Mouse (Mus musculus) urinary bladder, adult 18-20 months (tissue): ENCODE measurements around the gene Olfr1180.
"Not testable (repeated sequence)": the region's sequence is repeated elsewhere in the genome, so short reads cannot be mapped to it uniquely, and the experiment has no call there.

ENCODE experiments used
- DNase-seq, 2 experiments: peaks; one replicate each; pipeline ENCODE4 v3.0.0; 2022; ENCODE audit warnings: low spot score in 2 of 2, mixed read lengths in 2 of 2

Gene Olfr1180

DNA sequence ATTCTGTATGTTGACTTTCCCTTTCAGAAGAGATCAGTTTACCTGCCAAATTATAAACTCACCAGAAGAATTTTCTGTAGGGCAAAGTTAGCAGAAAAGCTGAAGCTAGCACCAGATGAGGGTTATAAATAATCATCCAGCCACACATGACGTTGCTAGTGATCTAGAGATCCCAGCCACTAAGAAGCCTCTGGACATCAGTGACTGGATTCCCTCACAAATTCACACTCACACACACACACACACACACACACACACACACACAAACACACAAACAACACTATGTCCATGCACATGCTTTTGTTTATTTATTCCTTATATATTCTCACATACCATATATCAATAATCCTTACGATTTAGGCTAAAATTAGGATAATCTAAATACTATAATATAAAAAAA lies at the start of gene Olfr1180:
Gene Olfr1180, minus strand, starts transcription at position 101 of the 400 bp plus-strand sequence.
- DNase-seq = no peak

DNA sequence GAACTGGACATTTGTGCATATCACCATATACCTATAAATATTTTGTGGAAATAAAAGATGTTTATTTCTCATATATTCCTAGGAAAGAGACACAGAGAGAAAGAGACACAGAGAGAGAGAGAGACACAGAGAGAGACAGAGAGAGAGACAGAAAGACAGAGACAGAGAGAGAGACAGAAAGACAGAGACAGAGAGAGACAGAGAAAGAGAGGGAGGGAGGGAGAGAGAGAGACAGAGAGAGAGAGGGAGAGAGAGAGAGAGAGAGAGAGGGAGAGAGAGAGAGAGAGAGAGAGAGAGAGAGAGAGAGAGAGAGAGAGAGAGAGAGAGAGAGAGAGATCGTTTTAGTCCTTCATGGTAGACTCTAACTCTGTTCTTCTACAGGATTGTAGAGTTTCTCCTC lies 35.6 kb upstream of the Olfr1180 start, which contains the start of gene Olfr1183:
Gene Olfr1183, plus strand, starts transcription at position 301 of the 400 bp plus-strand sequence.
- DNase-seq = not testable (repeated sequence)

DNA sequence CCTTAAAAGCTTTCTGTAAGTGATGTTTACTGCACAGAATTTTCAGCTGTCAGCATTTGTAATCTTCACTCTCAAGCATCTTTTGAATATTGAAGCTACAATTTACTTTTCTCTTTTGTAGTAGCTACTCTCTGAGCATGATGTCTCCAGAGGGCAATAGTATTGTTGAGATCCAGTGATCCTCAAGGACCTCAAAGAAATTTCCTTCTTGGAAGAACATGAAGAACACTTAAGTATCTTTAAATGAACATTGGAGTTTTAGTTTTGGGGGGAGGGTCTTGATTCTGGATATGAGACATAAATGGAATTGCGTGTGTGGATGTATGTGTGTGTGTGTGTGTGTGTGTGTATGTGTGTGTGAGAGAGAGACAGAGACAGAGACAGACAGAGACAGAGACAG lies 30.1 kb upstream of the Olfr1180 start, which contains the start of gene Gm13757:
Gene Gm13757, minus strand, starts transcription at position 101 of the 400 bp plus-strand sequence.
- DNase-seq = no peak

GRCm38 (mm10) chr2:88426071-88426470 lies 7.1 kb upstream of the Olfr1180 start, which contains the start of gene Olfr1181:
Gene Olfr1181 (minus strand): TSS chr2:88426171.
- no peak for DNase-seq

GRCm38 (mm10) chr2:88406353-88406752 lies 12.6 kb downstream of the Olfr1180 start, which contains the start of gene Olfr1179:
Gene Olfr1179 (minus strand): TSS chr2:88406453.
- DNase-seq = no peak

DNA sequence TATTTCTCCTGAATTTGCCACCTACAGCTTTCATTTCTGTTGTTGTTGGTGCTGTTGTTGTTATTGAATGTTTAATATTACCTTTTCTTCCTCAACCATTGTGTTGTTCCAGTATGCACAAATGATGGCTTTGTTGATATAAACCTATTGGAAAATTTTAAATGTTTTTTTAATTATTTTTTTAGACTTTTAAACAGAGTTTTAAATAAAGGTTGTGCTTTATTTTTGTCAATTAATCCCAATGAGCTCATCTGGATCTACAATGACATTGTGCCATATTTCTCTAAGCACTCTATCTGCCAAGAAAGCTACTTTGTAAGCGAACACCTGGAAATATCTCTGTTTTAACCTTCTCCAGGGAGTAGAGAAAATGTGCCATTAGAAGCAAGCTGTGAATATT lies 32.2 kb downstream of the Olfr1180 start, which contains the start of gene Olfr1178:
Gene Olfr1178, plus strand, starts transcription at position 301 of the 400 bp plus-strand sequence.
- no peak for DNase-seq
